Mouse (Mus musculus): ENCODE results near the gene Paf1. TPM values are rescaled to one million over a fixed set of nuclear protein-coding genes. Genes with fewer than 3 reads are reported as not detected.

Gene Paf1
- polyA plus RNA-seq, 1 experiment from 2014 or later = 66.8 TPM

DNA sequence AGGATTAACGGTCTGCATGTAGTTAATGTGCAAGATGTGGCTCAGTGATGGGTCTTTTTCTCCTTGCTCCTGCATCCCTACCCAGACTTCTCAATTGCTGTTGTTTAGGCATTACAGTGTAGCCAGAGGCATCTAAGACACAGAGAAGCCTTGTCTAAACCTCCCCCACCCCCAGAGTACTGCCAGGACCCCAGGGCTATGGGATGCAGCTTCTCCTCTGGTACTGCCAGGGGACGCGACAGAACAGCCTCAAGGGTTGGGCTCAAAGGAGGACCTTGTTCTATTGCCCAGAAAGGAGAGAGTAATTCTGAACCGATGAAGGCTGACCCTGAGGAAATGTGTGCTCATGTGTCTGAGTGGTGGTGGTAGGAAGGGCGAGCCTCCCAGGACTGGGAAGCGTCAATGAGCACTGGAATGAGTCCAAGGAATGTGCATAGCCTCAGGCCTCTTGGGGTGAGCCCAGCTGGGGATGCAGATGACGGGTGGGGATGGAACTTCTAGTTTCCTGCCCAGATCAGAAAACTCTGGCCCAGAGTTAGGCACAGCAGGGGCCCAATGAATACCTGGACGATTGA, 25.4 kb downstream of the Paf1 start:
- peaks cover 15% of the 10 kb centered on the region for H3K4me1 ChIP-seq (replicated peaks)
- no peak overlapping the region for H3K9ac ChIP-seq
- WGBS = 39% methylated on average over 8 of the region's 8 CpGs
- no peaks in the 10 kb centered on the region for H3K9me3 ChIP-seq (replicated peaks)
- no peak overlapping the region for H3K4me2 ChIP-seq
- peak overlapping the region; percentile 72 for H3K27ac ChIP-seq
- H3K36me3 ChIP-seq = peaks cover 67% of the 10 kb centered on the region
- no peaks in the 10 kb centered on the region for H3K27me3 ChIP-seq
- no peak overlapping the region for H3K4me3 ChIP-seq
- ATAC-seq (replicated peaks; ENCODE audit: insufficient number of reproducible peaks, insufficient read depth, low FRiP score, low read depth) = peak; percentile 80

DNA sequence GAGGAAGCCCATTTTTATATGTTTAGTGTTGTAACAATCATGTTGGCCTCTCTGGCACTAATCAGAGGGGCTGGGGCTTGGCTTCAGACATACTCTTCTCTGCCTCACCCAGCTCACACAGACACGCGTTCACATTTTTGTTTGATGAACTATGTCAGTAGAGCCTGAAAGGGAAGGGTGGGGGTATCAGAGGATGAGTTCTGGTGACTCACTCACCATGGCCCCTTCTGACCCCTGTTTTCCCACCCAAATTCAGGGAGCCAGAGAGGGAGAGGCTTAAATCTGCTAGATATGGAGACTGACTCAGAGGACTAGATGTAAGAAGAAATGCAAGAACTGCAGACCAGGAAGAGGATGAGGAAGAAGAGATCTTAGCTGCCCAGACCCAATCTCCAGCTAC, 26.7 kb downstream of the Paf1 start:
- peaks cover 17% of the 10 kb centered on the region for H3K4me1 ChIP-seq (replicated peaks)
- ATAC-seq (replicated peaks; ENCODE audit: insufficient number of reproducible peaks, insufficient read depth, low FRiP score, low read depth) = no peak
- H3K4me3 ChIP-seq = no peak overlapping the region
- 91% methylated on average over 2 of the region's 2 CpGs for WGBS
- H3K27ac ChIP-seq = no peak overlapping the region
- H3K36me3 ChIP-seq = peaks cover 61% of the 10 kb centered on the region
- no peak overlapping the region for H3K4me2 ChIP-seq
- no peaks in the 10 kb centered on the region for H3K27me3 ChIP-seq
- no peaks in the 10 kb centered on the region for H3K9me3 ChIP-seq (replicated peaks)
- H3K9ac ChIP-seq = no peak overlapping the region

DNA sequence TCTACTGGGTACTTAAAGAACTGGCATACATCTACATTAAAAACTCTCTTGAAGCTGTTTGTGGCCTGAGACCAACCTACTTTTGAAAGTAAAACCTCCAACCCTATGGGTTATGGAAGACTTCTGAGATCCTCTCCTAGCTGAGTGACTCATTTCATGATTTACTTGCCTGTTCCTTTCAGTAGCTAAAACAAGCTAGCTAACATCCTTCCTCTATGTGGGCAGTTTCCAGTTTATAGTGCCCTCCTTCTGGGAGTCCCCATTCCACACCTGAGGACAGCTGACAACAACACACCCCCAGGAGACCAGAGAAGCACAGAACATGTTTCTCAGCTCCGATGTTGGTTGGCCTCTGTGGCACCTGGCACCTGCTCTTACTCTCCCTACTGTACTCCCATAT, 30.3 kb downstream of the Paf1 start:
- Histone ChIP-seq H3K9ac (no peak overlapping the region), H3K4me2 (no peak overlapping the region), H3K9me3 (replicated peaks) (no peaks in the 10 kb centered on the region), H3K4me1 (replicated peaks) (peaks cover 25% of the 10 kb centered on the region), H3K27me3 (no peaks in the 10 kb centered on the region), H3K4me3 (no peak overlapping the region), H3K36me3 (peaks cover 43% of the 10 kb centered on the region), H3K27ac (no peak overlapping the region)
- WGBS = 96% methylated on average over 1 of the region's 1 CpGs
- no peak for ATAC-seq (replicated peaks; ENCODE audit: insufficient number of reproducible peaks, insufficient read depth, low FRiP score, low read depth)

DNA sequence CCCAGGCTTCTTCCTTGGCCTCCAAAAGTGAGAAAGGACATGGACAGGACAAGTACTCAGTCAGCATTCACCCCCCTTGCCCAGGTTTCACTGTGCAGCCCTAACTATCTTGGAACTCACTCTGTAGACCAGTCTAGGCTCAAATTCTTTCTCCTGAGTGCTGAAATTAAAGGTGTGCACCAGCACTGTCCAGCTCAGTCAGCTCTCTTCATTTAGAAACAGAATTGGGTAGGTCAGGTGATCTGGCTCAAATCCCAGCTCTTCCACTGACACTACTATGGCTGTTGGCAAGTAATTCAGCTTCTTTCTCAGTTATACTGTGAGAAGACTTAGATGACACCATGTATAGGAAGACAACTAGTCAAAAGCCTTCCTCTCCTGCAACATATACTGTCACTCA, 35.0 kb downstream of the Paf1 start:
- Histone ChIP-seq H3K27ac (peak overlapping the region; percentile 53), H3K9me3 (replicated peaks) (no peaks in the 10 kb centered on the region), H3K4me2 (no peak overlapping the region; the same call in 1 of the 2 replicates), H3K9ac (no peak overlapping the region), H3K36me3 (peaks cover 10% of the 10 kb centered on the region), H3K4me1 (replicated peaks) (peaks cover 43% of the 10 kb centered on the region), H3K27me3 (no peaks in the 10 kb centered on the region), H3K4me3 (no peak overlapping the region)
- ATAC-seq (replicated peaks; ENCODE audit: insufficient number of reproducible peaks, insufficient read depth, low FRiP score, low read depth) = peak; percentile 53

DNA sequence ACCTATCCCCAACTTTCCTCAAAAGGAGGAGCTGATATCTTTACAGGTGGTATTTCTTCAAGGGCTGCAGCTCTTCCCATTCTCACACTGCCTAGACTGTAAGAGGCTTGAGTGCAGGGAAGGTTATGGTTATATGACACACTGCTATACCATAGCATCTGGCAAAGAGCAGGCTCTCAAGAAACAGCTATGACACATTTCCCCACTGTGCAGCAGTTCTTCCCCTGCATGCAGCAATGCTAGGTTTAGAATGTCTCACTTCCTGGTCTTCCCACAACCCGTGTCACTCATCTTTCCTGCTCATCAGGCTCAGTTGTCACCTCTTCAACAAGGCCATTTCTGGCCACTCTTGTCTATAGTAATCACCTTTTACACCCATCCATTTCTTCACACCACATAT, 37.8 kb downstream of the Paf1 start:
- peaks cover 68% of the 10 kb centered on the region for H3K4me1 ChIP-seq (replicated peaks)
- 46% methylated on average over 1 of the region's 1 CpGs for WGBS
- no peaks in the 10 kb centered on the region for H3K27me3 ChIP-seq
- H3K9me3 ChIP-seq (replicated peaks) = no peaks in the 10 kb centered on the region
- H3K27ac ChIP-seq = no peak overlapping the region
- H3K9ac ChIP-seq = no peak overlapping the region
- no peak for ATAC-seq (replicated peaks; ENCODE audit: insufficient number of reproducible peaks, insufficient read depth, low FRiP score, low read depth)
- no peak overlapping the region for H3K4me2 ChIP-seq
- H3K4me3 ChIP-seq = no peak overlapping the region
- no peaks in the 10 kb centered on the region for H3K36me3 ChIP-seq

DNA sequence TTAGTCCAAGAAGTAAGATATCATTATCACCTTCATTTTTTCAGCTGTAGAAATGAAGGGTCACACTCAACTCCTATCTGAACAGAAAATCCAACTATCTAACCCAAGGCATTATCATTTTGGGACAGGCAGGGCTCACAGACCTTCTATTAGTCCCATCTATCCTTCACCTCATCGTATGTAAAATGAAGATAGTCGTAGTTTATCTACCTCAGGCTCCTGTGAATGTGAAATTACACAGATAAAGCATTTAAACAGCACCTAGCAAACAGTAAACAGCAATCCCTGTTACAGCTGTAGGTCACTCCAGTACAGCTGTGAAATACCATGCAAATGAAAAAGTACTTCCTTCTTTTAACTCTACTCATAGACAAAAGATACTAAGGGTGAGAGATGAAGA, 39.5 kb downstream of the Paf1 start:
- H3K4me1 ChIP-seq (replicated peaks) = peaks cover 68% of the 10 kb centered on the region
- H3K36me3 ChIP-seq = no peaks in the 10 kb centered on the region
- no peak overlapping the region for H3K4me2 ChIP-seq
- H3K27ac ChIP-seq = peak overlapping the region; percentile 76
- no peaks in the 10 kb centered on the region for H3K9me3 ChIP-seq (replicated peaks)
- ATAC-seq (replicated peaks; ENCODE audit: insufficient number of reproducible peaks, insufficient read depth, low FRiP score, low read depth) = no peak
- WGBS = 62% methylated on average over 2 of the region's 2 CpGs
- no peaks in the 10 kb centered on the region for H3K27me3 ChIP-seq
- no peak overlapping the region for H3K4me3 ChIP-seq
- H3K9ac ChIP-seq = no peak overlapping the region

DNA sequence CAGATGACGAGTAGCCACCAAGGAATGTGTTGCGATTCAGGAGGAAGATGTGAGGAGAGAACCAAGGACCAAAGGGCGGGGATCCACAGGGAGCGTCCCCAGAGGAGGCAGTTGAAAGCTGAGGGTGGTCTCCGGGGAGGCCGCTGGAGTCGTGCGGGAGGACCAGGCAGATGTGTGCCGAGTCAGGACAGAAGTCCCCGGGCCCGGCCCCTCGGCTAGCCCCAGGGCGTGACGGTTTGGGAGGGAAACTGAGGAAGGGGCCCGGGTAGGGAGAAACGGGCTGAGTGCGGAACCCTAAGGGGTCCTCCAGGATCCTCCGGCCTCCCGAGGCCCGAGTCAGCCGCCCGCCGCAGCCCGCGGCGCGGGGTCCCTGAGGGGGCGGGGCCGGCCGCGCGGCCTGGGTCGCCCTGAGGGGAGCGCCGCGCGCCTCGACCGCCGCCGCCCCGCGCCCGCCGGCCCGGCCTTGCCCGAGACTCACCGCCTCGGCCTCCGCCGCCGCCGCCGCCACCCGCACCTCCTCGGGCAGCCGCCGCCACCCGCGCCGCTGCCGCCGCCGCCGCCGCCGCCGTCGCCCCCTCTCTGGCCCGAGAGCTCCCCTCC, 43.0 kb downstream of the Paf1 start:
- H3K27me3 ChIP-seq = no peaks in the 10 kb centered on the region
- H3K27ac ChIP-seq = peak overlapping the region; percentile 61
- peak overlapping the region; percentile 97 for H3K9ac ChIP-seq
- H3K4me1 ChIP-seq (replicated peaks) = peaks cover 49% of the 10 kb centered on the region
- WGBS = under 1% methylated on average over 18 of the region's 70 CpGs
- no peaks in the 10 kb centered on the region for H3K36me3 ChIP-seq
- H3K4me3 ChIP-seq = peak overlapping the region; percentile 95
- peak overlapping the region; percentile 85 for H3K4me2 ChIP-seq
- ATAC-seq (replicated peaks; ENCODE audit: insufficient number of reproducible peaks, insufficient read depth, low FRiP score, low read depth) = peak; percentile 24
- H3K9me3 ChIP-seq (replicated peaks) = no peaks in the 10 kb centered on the region

DNA sequence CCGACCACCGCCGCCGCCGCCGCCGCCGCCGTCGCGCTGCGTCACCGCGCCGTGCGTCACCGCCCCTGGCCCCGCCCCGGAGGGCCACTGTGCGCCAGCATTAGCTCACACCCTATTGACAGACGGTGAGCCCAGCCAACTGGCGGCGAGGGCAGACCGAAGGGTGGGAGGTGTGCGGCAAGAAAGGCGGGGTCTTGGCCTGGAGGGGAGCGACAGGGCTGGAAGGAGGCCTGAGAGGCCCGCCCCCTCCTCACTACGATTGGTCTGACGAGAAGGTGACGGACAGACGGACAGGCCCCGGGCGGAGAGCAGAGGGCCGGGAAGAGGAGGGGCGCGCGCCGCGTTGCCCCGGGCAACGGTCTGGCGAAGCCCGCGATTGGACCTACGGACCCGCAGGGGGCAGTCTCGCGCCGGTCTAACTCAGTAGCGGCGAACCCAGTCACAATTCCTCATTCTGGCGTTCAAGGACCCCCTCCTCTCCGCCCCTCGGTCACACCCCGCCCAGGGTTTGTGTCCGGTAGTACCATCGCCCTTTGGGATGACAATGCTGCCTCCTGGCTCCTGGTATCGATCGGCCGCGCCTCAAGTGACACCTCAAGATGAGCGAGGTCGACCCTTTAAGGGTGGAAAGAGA, 43.6 kb downstream of the Paf1 start:
- WGBS = under 1% methylated on average over 47 of the region's 64 CpGs
- H3K27ac ChIP-seq = peak overlapping the region; percentile 81

DNA sequence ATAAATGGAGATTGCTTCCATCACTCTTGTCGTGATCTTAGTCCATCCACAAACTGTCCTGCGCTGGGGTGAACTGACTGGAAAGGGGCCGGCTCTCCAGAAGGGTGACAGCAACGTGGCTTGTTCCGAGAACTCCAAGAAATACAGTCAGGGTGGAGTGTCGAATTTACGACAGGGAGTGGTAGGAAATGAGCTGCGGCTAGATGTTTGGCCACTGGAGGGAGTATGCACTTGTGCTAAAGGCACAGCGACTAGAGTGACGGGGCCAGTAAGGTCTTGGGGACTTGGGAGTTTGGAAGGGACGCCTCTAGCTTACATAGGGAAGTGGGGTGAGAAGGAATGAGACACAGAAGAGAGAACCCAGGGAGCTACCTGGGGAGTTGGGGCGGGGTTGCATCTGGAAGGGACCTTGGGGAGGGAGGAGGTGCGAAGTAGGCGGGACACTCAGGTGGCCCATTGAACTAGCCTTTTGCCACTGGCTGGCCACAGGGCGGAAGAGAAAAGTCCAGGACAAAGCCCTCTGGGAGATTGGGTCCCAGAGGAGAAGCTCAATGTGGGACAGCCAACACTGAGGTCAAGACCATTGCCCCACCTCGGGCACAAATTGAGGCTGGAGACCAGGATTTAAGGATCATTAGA, 44.3 kb downstream of the Paf1 start, which contains the start of gene Gmfg:
Gene Gmfg (plus strand): TSS at position 516 of the 639 bp plus-strand sequence.
- H3K27me3 ChIP-seq = no peaks in the 10 kb centered on the region
- peak within 1 kb of the TSS; percentile 82 for H3K4me2 ChIP-seq
- peak; percentile 9; the same call in 1 of the 2 replicates for ATAC-seq (replicated peaks; ENCODE audit: insufficient number of reproducible peaks, insufficient read depth, low FRiP score, low read depth)
- WGBS = 2% methylated on average over 16 of the region's 16 CpGs
- no peaks in the 10 kb centered on the region for H3K9me3 ChIP-seq (replicated peaks)
- H3K9ac ChIP-seq = peak within 1 kb of the TSS; percentile 71
- peaks cover 39% of the 10 kb centered on the region for H3K4me1 ChIP-seq (replicated peaks)
- peak within 1 kb of the TSS; percentile 95 for H3K4me3 ChIP-seq
- H3K36me3 ChIP-seq = no peaks in the 10 kb centered on the region
- H3K27ac ChIP-seq = peak within 1 kb of the TSS; percentile 81

More for the DNA sequence above, 43.6 kb downstream of the Paf1 start:
- ATAC-seq (replicated peaks; ENCODE audit: insufficient number of reproducible peaks, insufficient read depth, low FRiP score, low read depth) = peak; percentile 99
- peak overlapping the region; percentile 97 for H3K9ac ChIP-seq
- H3K36me3 ChIP-seq = no peaks in the 10 kb centered on the region
- peaks cover 45% of the 10 kb centered on the region for H3K4me1 ChIP-seq (replicated peaks)
- no peaks in the 10 kb centered on the region for H3K27me3 ChIP-seq
- peak overlapping the region; percentile 85 for H3K4me2 ChIP-seq
- H3K4me3 ChIP-seq = peak overlapping the region; percentile 95
- no peaks in the 10 kb centered on the region for H3K9me3 ChIP-seq (replicated peaks)

DNA sequence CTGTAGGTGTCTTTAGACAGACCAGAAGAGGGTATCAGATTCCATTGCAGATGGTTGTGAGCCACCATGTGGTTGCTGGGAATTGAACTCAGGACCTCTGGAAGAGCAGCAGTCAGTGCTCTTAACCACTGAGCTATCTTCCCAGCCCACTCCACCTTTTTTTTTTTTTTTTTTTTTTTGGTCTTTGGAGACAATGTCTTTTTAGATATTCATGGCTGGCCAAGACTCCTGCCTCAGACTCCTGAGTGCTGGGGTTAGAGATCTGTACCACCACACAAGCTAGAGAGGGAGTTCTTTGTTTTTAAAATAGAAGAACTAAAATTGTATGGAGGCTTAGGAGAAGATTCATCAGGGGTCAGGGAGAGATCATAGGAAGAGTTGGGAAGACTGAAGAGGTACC, 45.2 kb downstream of the Paf1 start:
- Histone ChIP-seq H3K27ac (no peak overlapping the region), H3K4me2 (no peak overlapping the region), H3K36me3 (no peaks in the 10 kb centered on the region), H3K27me3 (no peaks in the 10 kb centered on the region), H3K9me3 (replicated peaks) (no peaks in the 10 kb centered on the region), H3K4me3 (no peak overlapping the region), H3K9ac (no peak overlapping the region), H3K4me1 (replicated peaks) (peaks cover 30% of the 10 kb centered on the region)
- ATAC-seq (replicated peaks; ENCODE audit: insufficient number of reproducible peaks, insufficient read depth, low FRiP score, low read depth) = no peak

DNA sequence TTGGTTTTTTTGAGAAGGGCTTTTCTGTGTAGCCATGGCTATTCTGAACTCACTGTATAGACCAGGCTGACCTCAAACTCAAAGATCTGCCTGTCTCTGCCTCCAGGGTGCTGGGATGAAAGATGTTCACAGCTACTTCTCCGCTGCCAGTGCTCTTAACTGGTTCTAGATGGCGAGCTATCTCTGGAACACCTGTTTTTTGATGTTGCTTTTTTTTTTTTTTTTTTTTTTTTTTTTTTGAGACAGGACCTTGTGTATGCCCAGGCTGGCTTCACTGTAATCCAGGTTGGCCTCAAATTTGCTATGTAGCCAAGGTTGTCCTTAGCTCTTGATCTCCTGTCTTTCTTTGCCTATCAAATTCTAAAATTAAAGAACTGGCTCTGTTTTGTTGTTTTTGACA, 46.0 kb downstream of the Paf1 start:
- Histone ChIP-seq H3K9me3 (replicated peaks) (no peaks in the 10 kb centered on the region), H3K36me3 (no peaks in the 10 kb centered on the region), H3K27ac (no peak overlapping the region), H3K4me1 (replicated peaks) (peaks cover 22% of the 10 kb centered on the region), H3K4me3 (no peak overlapping the region), H3K9ac (no peak overlapping the region), H3K27me3 (no peaks in the 10 kb centered on the region), H3K4me2 (no peak overlapping the region)
- ATAC-seq (replicated peaks; ENCODE audit: insufficient number of reproducible peaks, insufficient read depth, low FRiP score, low read depth) = no peak
- 79% methylated on average over 2 of the region's 2 CpGs for WGBS

Data from heart, embryonic 15.5 days (tissue).